Mouse (Mus musculus): ENCODE results near the gene Smg1. TPM values are rescaled to one million over a fixed set of nuclear protein-coding genes. Genes with fewer than 3 reads are reported as not detected.
A peak's percentile ranks its signal among the peaks of the same experiment; 100 is the strongest.

Smg1 gene
- polyA plus RNA-seq, 1 experiment from 2014 or later = 15.6 TPM

GRCm38 (mm10) chr7:118141271-118141670 lies 102.2 kb downstream of the Smg1 start:
- Histone ChIP-seq H3K36me3 (peaks cover 79% of the 10 kb centered on the region), H3K4me3 (replicated peaks) (no peak overlapping the region), H3K27ac (replicated peaks) (no peak overlapping the region), H3K4me1 (no peaks in the 10 kb centered on the region), H3K27me3 (no peaks in the 10 kb centered on the region), H3K9me3 (replicated peaks) (no peaks in the 10 kb centered on the region), H3K9ac (no peak overlapping the region), H3K4me2 (replicated peaks) (no peak overlapping the region)
- WGBS = 94% methylated on average over 7 of the region's 7 CpGs
- ATAC-seq (ENCODE audit: insufficient number of reproducible peaks, low FRiP score, low TSS enrichment, low read depth) = no peak

DNA sequence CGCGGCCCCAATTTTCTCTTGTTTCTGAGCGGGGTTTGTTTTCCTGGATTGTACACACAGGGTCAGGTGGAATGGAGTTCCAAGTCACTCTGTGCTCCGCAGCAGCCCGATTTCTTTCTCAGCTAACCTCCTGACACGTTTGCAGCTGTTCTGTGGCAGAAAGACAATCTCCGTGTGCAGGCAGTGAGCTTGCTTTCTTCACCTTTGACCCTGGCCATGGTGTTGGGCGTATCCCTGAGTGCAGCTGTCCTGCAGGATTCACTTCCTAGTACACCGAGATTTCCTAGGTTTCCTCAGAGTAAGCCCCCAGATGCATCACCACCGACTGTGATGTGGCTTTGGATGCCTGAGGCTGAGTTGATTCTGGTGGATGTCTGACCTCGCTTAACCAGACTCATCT lies 108.3 kb downstream of the Smg1 start:
- 77% methylated on average over 11 of the region's 11 CpGs for WGBS
- Histone ChIP-seq H3K27me3 (no peaks in the 10 kb centered on the region), H3K9ac (no peak overlapping the region), H3K36me3 (peaks cover 48% of the 10 kb centered on the region), H3K4me1 (peaks cover under 1% of the 10 kb centered on the region; the same call in 1 of the 2 replicates), H3K4me2 (replicated peaks) (no peak overlapping the region), H3K4me3 (replicated peaks) (no peak overlapping the region), H3K9me3 (replicated peaks) (no peaks in the 10 kb centered on the region), H3K27ac (replicated peaks) (no peak overlapping the region)
- ATAC-seq (ENCODE audit: insufficient number of reproducible peaks, low FRiP score, low TSS enrichment, low read depth) = no peak

DNA sequence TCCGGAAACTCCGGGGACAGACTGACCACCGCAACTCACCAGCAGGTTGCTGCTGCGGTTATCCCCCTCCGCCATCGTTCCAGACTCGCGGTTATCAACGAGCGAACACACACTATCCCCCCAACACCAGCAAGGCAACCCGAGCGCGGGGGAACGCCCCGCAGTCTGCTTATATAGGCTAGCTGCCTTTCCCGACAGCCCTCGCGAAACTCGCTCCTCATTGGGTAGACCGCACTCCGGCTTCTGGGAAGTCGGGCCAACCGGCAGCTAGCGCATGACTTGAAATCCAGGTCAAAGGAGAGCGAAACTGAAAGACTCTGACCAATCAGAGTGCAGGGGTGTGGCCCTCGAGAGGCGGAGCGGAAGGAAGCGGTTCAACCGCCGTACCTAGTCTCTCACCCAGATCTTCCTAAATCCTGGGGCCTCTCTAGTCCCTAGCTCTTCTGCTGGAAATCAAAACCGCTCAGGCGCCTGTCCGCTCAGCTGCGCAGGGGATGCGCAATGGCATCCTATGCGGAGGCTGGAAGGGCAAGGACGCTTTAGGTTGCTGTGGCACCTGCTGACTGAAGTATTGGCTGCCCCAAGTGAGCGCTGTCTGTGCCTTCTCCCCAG lies 113.9 kb downstream of the Smg1 start, which contains the start of gene Arl6ip1:
Gene Arl6ip1, minus strand, starts transcription at position 233 of the 612 bp plus-strand sequence.
- H3K27me3 ChIP-seq = no peaks in the 10 kb centered on the region
- H3K9ac ChIP-seq = peak within 1 kb of the TSS; percentile 80
- H3K4me1 ChIP-seq = peaks cover 28% of the 10 kb centered on the region
- H3K27ac ChIP-seq (replicated peaks) = peak within 1 kb of the TSS; percentile 91
- peak within 1 kb of the TSS; percentile 82 for H3K4me2 ChIP-seq (replicated peaks)
- peak; percentile 100 for ATAC-seq (ENCODE audit: insufficient number of reproducible peaks, low FRiP score, low TSS enrichment, low read depth)
- no peaks in the 10 kb centered on the region for H3K9me3 ChIP-seq (replicated peaks)
- H3K36me3 ChIP-seq = peaks cover 14% of the 10 kb centered on the region
- H3K4me3 ChIP-seq (replicated peaks) = peak within 1 kb of the TSS; percentile 84
- WGBS = under 1% methylated on average over 39 of the region's 39 CpGs

GRCm38 (mm10) chr7:118128925-118129429 lies 114.5 kb downstream of the Smg1 start:
- Histone ChIP-seq H3K9me3 (replicated peaks) (no peaks in the 10 kb centered on the region), H3K4me2 (replicated peaks) (peak overlapping the region; percentile 82), H3K27ac (replicated peaks) (peak overlapping the region; percentile 91), H3K36me3 (peaks cover 18% of the 10 kb centered on the region), H3K27me3 (no peaks in the 10 kb centered on the region), H3K9ac (peak overlapping the region; percentile 80), H3K4me1 (peaks cover 28% of the 10 kb centered on the region), H3K4me3 (replicated peaks) (peak overlapping the region; percentile 84)
- peak; percentile 64 for ATAC-seq (ENCODE audit: insufficient number of reproducible peaks, low FRiP score, low TSS enrichment, low read depth)
- WGBS = under 1% methylated on average over 21 of the region's 21 CpGs

DNA sequence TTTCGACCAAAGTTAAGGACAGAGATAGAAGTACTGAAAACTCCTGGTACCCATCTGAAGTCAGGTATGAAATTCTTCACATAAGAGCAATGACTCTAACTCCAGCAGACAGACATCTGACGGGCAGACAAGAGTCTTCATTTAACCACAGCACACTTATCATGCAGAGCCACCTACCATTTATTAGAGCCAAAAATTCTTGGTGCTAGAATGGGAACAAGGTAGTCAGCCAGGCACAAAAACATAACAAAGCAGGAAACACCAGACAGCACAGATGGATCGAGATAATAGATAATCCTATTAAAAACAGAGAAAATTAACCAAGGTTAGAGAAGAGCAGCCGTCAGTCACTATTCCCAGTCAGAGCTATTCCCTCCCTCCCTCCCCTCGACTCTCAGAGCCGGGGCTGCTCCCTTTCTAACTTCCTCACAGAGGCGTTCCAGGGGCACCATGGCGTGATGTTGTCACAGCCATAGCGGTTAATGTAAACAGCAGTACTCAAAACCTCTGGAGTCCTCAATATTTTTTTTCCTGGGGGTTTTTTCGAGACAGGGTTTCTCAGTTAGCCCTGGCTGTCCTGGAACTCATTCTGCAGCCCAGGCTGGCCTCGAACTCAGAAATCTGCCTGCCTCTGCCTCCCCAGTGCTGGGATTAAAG lies 117.1 kb downstream of the Smg1 start:
- H3K4me2 ChIP-seq (replicated peaks) = no peak overlapping the region
- H3K4me3 ChIP-seq (replicated peaks) = no peak overlapping the region
- no peaks in the 10 kb centered on the region for H3K27me3 ChIP-seq
- WGBS = 76% methylated on average over 11 of the region's 11 CpGs
- no peaks in the 10 kb centered on the region for H3K9me3 ChIP-seq (replicated peaks)
- peaks cover 28% of the 10 kb centered on the region for H3K4me1 ChIP-seq
- no peak overlapping the region for H3K27ac ChIP-seq (replicated peaks)
- H3K36me3 ChIP-seq = peaks cover 32% of the 10 kb centered on the region
- H3K9ac ChIP-seq = no peak overlapping the region
- ATAC-seq (ENCODE audit: insufficient number of reproducible peaks, low FRiP score, low TSS enrichment, low read depth) = no peak

GRCm38 (mm10) chr7:118125736-118126135 lies 117.7 kb downstream of the Smg1 start:
- no peaks in the 10 kb centered on the region for H3K9me3 ChIP-seq (replicated peaks)
- H3K27me3 ChIP-seq = no peaks in the 10 kb centered on the region
- H3K27ac ChIP-seq (replicated peaks) = no peak overlapping the region
- no peak overlapping the region for H3K4me3 ChIP-seq (replicated peaks)
- peaks cover 28% of the 10 kb centered on the region for H3K4me1 ChIP-seq
- no peak for ATAC-seq (ENCODE audit: insufficient number of reproducible peaks, low FRiP score, low TSS enrichment, low read depth)
- no peak overlapping the region for H3K4me2 ChIP-seq (replicated peaks)
- H3K9ac ChIP-seq = no peak overlapping the region
- H3K36me3 ChIP-seq = peaks cover 37% of the 10 kb centered on the region

DNA sequence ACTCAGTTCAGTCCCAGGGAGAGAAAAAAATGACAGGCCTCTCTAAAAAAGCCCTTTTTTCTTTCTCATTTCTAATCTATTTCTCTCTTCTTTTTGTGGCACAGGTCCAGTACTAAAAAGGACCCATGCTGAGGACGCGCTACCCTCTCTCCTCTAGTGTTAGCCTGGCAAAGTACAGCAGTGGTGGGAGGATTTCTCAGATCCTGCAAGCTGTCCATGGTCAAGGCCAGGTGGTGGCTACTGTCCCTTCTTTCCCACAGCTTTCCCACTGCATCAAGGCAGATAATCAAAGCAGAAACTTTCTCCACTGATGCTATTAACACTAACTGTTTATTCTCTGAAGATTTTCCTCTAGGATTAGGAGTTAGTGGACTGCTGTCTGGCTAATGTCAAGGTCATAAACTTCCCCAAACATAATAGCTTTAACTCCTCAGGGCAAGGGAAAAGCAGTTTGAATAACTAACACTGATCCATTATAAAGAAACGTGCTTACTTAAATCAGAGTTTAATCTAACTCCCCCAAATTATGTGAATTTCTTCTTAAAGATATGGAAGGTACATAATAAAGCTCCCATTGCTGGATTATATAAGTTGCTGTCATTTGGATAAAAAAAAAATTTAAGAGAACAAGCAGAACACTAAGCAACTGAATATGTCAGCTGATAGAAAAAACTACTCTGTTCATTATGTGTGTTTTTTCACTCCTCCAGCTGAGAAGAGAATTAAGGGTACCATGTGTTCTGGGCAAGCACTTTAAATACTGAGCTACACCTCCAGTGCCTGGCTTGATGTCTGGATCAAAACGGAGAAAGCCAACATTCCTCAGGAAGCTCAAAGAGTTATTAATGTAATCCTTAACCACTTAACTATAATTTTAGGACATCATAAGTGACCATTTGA lies 119.7 kb downstream of the Smg1 start:
- peaks cover 55% of the 10 kb centered on the region for H3K36me3 ChIP-seq
- 91% methylated on average over 4 of the region's 4 CpGs for WGBS

DNA sequence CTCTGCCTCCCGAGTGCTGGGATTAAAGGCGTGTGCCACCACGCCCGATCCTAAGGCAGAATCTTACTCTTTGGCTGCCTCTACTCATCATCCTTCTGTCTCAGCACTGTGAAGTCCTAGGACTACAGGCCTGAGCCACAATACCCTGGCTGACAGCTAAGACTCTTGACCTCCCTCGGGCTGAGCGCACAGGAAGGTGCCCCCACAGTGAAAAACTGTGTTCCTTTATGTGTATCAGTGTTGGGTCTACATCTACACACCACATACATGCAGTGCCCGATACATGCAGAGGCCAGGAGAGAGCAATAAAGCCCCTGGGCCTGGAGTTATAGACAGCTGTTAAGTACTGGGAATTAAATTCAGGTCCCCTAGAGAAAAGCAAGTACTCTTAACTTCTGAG lies 121.2 kb downstream of the Smg1 start:
- H3K9ac ChIP-seq = no peak overlapping the region
- H3K27me3 ChIP-seq = no peaks in the 10 kb centered on the region
- H3K36me3 ChIP-seq = peaks cover 59% of the 10 kb centered on the region
- ATAC-seq (ENCODE audit: insufficient number of reproducible peaks, low FRiP score, low TSS enrichment, low read depth) = no peak
- no peaks in the 10 kb centered on the region for H3K9me3 ChIP-seq (replicated peaks)
- H3K4me1 ChIP-seq = peaks cover 11% of the 10 kb centered on the region
- 97% methylated on average over 7 of the region's 7 CpGs for WGBS
- H3K4me3 ChIP-seq (replicated peaks) = no peak overlapping the region
- no peak overlapping the region for H3K4me2 ChIP-seq (replicated peaks)
- no peak overlapping the region for H3K27ac ChIP-seq (replicated peaks)

More for the DNA sequence above, 119.7 kb downstream of the Smg1 start:
- Histone ChIP-seq H3K9me3 (replicated peaks) (no peaks in the 10 kb centered on the region), H3K9ac (no peak overlapping the region), H3K4me2 (replicated peaks) (no peak overlapping the region), H3K27ac (replicated peaks) (no peak overlapping the region), H3K27me3 (no peaks in the 10 kb centered on the region), H3K4me1 (peaks cover 23% of the 10 kb centered on the region), H3K4me3 (replicated peaks) (no peak overlapping the region)
- no peak for ATAC-seq (ENCODE audit: insufficient number of reproducible peaks, low FRiP score, low TSS enrichment, low read depth)

GRCm38 (mm10) chr7:118120654-118121053 lies 122.8 kb downstream of the Smg1 start:
- Histone ChIP-seq H3K4me1 (no peaks in the 10 kb centered on the region), H3K9me3 (replicated peaks) (no peaks in the 10 kb centered on the region), H3K27ac (replicated peaks) (no peak overlapping the region), H3K4me2 (replicated peaks) (no peak overlapping the region), H3K4me3 (replicated peaks) (no peak overlapping the region), H3K36me3 (peaks cover 48% of the 10 kb centered on the region), H3K9ac (no peak overlapping the region), H3K27me3 (no peaks in the 10 kb centered on the region)
- no peak for ATAC-seq (ENCODE audit: insufficient number of reproducible peaks, low FRiP score, low TSS enrichment, low read depth)
- 63% methylated on average over 1 of the region's 1 CpGs for WGBS

GRCm38 (mm10) chr7:118119946-118120345 lies 123.5 kb downstream of the Smg1 start:
- Histone ChIP-seq H3K9ac (no peak overlapping the region), H3K27ac (replicated peaks) (no peak overlapping the region), H3K4me3 (replicated peaks) (no peak overlapping the region), H3K4me1 (no peaks in the 10 kb centered on the region), H3K27me3 (no peaks in the 10 kb centered on the region), H3K9me3 (replicated peaks) (no peaks in the 10 kb centered on the region), H3K4me2 (replicated peaks) (no peak overlapping the region), H3K36me3 (peaks cover 48% of the 10 kb centered on the region)
- 83% methylated on average over 5 of the region's 5 CpGs for WGBS
- ATAC-seq (ENCODE audit: insufficient number of reproducible peaks, low FRiP score, low TSS enrichment, low read depth) = no peak

- peaks cover 6% of the 10 kb centered on the region for H3K4me1 ChIP-seq
- H3K36me3 ChIP-seq = peaks cover 47% of the 10 kb centered on the region
- no peak for ATAC-seq (ENCODE audit: insufficient number of reproducible peaks, low FRiP score, low TSS enrichment, low read depth)
- H3K27me3 ChIP-seq = no peaks in the 10 kb centered on the region
- no peaks in the 10 kb centered on the region for H3K9me3 ChIP-seq (replicated peaks)
- no peak overlapping the region for H3K4me3 ChIP-seq (replicated peaks)
- WGBS = 51% methylated on average over 2 of the region's 2 CpGs
- no peak overlapping the region for H3K4me2 ChIP-seq (replicated peaks)
- H3K9ac ChIP-seq = no peak overlapping the region
- no peak overlapping the region for H3K27ac ChIP-seq (replicated peaks)
These were observed 124.3 kb downstream of the Smg1 start for GRCm38 (mm10) chr7:118119142-118119541.

All from embryonic facial prominence, embryonic 15.5 days (tissue).